Mouse (Mus musculus) G1E (cell line): ENCODE data around the gene Ces1d. TPM values are rescaled to one million over a fixed set of nuclear protein-coding genes. Genes with fewer than 3 reads are reported as not detected.
"Not testable (repeated sequence)": the region's sequence is repeated elsewhere in the genome, so short reads cannot be mapped to it uniquely, and the experiment has no call there.

Experiments used
- ATAC-seq: 2 replicates; pipeline ENCODE4 v1.8.0; 2016; ENCODE audit warnings: mild to moderate bottlenecking; ENCODE audit not compliant: insufficient number of reproducible peaks, poor library complexity, low FRiP score, severe bottlenecking; ENCODE audit errors: extremely low read depth
- DNase-seq: peaks from one replicate; pipeline ENCODE4 v3.0.0; 2012; ENCODE audit warnings: low spot score
- H3K27me3 ChIP-seq: 2 replicates; pipeline ENCODE4 v1.6.1; 2012; ENCODE audit warnings: mild to moderate bottlenecking, low read length, inconsistent platforms; ENCODE audit not compliant: insufficient read depth
- H3K36me3 ChIP-seq: replicated peaks from 2 replicates; pipeline ENCODE3; 2012; ENCODE audit warnings: mild to moderate bottlenecking, inconsistent platforms
- H3K4me1 ChIP-seq: 2 replicates; pipeline ENCODE4 v1.6.1; 2012; ENCODE audit warnings: low read depth, low read length, inconsistent platforms, mixed read lengths; ENCODE audit not compliant: insufficient read depth
- H3K4me3 ChIP-seq: 2 replicates; pipeline ENCODE4 v1.5.1; 2012; ENCODE audit warnings: low read depth, mild to moderate bottlenecking, inconsistent platforms, low read length, moderate library complexity, mixed read lengths
- H3K9me3 ChIP-seq: replicated peaks from 2 replicates; pipeline ENCODE4 v1.6.1; 2012; ENCODE audit warnings: inconsistent platforms
- CTCF ChIP-seq: IDR thresholded peaks from 2 replicates; pipeline ENCODE4 v1.5.1; 2012; ENCODE audit warnings: low read depth, low read length, inconsistent platforms, mixed read lengths
- GATA1 ChIP-seq: IDR thresholded peaks from 2 replicates; pipeline ENCODE4 v1.6.1; 2012; ENCODE audit warnings: borderline replicate concordance, low read length, inconsistent platforms, mixed read lengths
- GATA2 ChIP-seq: IDR thresholded peaks from 2 replicates; pipeline ENCODE4 v1.6.1; 2012; ENCODE audit warnings: low read depth, low read length, inconsistent platforms, borderline replicate concordance
- POLR2AphosphoS5 ChIP-seq: IDR thresholded peaks from 2 replicates; pipeline ENCODE4 v1.6.1; 2012; ENCODE audit warnings: low read depth, low read length, inconsistent platforms; ENCODE audit not compliant: insufficient replicate concordance
- TAL1 ChIP-seq: conservative IDR thresholded peaks from 2 replicates; pipeline ENCODE4 v1.6.1; 2012; ENCODE audit warnings: low read depth, low read length, inconsistent platforms, mixed read lengths
- polyA plus RNA-seq: library from polyadenylated mRNA; stranded (reverse); fragments of >175 nt; gene quantifications from 2 replicates; pipeline ENCODE4 v1.2.3, GENCODE M21; 2012
- total RNA-seq, 2 experiments: library from RNA; stranded (forward) in 1 of 2; stranded (reverse) in 1 of 2; fragments of 200-1000 nt in 1 of 2; fragments of >200 nt in 1 of 2; fragmentation: Nextera tagmentation in 1 of 2; gene quantifications; 2 replicates each; pipeline ENCODE4 v1.2.3; 2014 to 2017

Gene Ces1d
- total and polyA plus RNA-seq, 3 experiments, result not detected

DNA sequence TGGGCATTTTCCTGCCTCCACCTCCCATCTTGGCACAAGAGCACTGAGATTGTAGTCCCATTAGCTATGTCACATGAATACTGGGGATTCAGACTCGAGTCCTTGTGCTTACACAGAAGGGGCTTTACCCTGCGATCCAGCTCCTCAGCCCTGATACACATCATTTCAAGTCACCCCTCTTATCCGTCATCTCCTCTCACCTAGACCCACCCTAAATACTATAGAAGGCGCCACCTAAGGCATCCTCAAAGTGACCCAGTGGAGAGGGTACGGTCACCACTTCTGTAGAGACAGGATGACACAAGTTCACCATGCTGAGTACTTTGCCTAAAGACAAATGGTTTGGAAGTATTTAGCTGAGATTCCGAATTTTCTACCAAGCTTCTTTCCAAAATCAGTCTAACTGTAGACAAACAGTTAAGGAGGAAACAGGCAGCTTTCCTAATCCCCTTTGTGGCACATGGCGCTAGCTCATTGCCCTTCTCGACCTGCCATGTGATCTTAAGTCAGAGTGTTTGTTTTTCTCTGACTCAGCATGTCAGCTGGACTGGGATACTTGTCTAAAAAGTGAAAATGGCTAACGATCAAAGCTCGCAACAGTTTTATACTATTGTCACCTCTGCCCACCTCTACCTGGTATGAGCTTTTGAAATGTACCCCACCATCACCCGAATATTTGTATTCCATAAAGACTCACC lies 31.2 kb upstream of the Ces1d start:
- ATAC-seq (no peak), DNase-seq (no peak)
- no peak overlapping the region for H3K4me3 ChIP-seq
- H3K27me3 ChIP-seq, result no peaks in the 10 kb centered on the region
- no peak for TF ChIP-seq CTCF
- no peaks in the 10 kb centered on the region for H3K4me1 ChIP-seq
- peaks cover 19% of the 10 kb centered on the region for H3K9me3 ChIP-seq
- H3K36me3 ChIP-seq, result no peaks in the 10 kb centered on the region

GRCm38 (mm10) chr8:93226471-93226870 lies 28.8 kb upstream of the Ces1d start:
- not testable (repeated sequence) for DNase-seq, H3K27me3 ChIP-seq, ATAC-seq

GRCm38 (mm10) chr8:93221896-93222295 lies 24.3 kb upstream of the Ces1d start:
- TF ChIP-seq CTCF (no peak), TAL1 (no peak), POLR2AphosphoS5 (no peak), GATA1 (no peak), GATA2 (no peak)
- no peak for ATAC-seq

More at GRCm38 (mm10) chr8:93226471-93226870, 28.8 kb upstream of the Ces1d start:
- H3K36me3 ChIP-seq, H3K4me3 ChIP-seq, H3K4me1 ChIP-seq: not testable (repeated sequence)
- H3K9me3 ChIP-seq, result peaks cover 28% of the 10 kb centered on the region

GRCm38 (mm10) chr8:93217867-93218266 lies 20.2 kb upstream of the Ces1d start:
- Histone ChIP-seq H3K27me3 (no peaks in the 10 kb centered on the region), H3K36me3 (no peaks in the 10 kb centered on the region), H3K4me3 (no peak overlapping the region), H3K9me3 (peaks cover 36% of the 10 kb centered on the region), H3K4me1 (no peaks in the 10 kb centered on the region)
- DNase-seq (no peak), ATAC-seq (no peak)
- TF ChIP-seq GATA2 (no peak), POLR2AphosphoS5 (no peak), TAL1 (no peak), CTCF (no peak), GATA1 (no peak)

More at GRCm38 (mm10) chr8:93221896-93222295, 24.3 kb upstream of the Ces1d start:
- DNase-seq, result no peak
- peaks cover 38% of the 10 kb centered on the region for H3K9me3 ChIP-seq
- H3K4me3 ChIP-seq, result no peak overlapping the region
- H3K4me1 ChIP-seq, result no peaks in the 10 kb centered on the region
- no peaks in the 10 kb centered on the region for H3K36me3 ChIP-seq
- no peaks in the 10 kb centered on the region for H3K27me3 ChIP-seq

DNA sequence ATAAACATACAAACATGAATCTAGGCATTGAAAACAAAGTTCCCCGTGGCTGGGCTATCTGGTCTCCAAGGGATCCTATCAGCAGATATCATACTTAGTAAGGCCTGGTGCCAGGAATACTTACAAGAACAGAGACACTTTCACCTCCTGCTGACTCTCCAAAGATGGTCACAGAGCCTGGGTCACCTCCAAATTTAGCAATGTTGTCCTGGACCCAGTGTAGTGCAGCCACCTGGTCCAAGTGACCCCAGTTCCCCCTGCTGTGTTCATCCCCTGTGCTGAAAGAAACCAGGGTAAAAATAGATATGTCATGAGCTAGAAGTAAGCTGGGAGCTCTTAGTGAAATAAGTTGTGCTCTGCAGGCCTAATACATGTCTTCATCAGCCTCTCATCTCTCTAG lies 19.7 kb upstream of the Ces1d start:
- TF ChIP-seq GATA2, result no peak
- TF ChIP-seq POLR2AphosphoS5, result no peak
- no peak for TF ChIP-seq TAL1
- no peak for TF ChIP-seq CTCF
- TF ChIP-seq GATA1, result no peak
- Histone ChIP-seq H3K9me3 (peaks cover 41% of the 10 kb centered on the region), H3K27me3 (no peaks in the 10 kb centered on the region), H3K4me3 (no peak overlapping the region), H3K4me1 (no peaks in the 10 kb centered on the region), H3K36me3 (no peaks in the 10 kb centered on the region)
- ATAC-seq, result no peak
- no peak for DNase-seq

GRCm38 (mm10) chr8:93211091-93211490 lies 13.5 kb upstream of the Ces1d start:
- no peaks in the 10 kb centered on the region for H3K27me3 ChIP-seq
- peaks cover 27% of the 10 kb centered on the region for H3K9me3 ChIP-seq
- DNase-seq, result no peak
- H3K4me1 ChIP-seq, result no peaks in the 10 kb centered on the region
- no peak for TF ChIP-seq GATA1
- no peak overlapping the region for H3K4me3 ChIP-seq
- no peak for ATAC-seq
- no peaks in the 10 kb centered on the region for H3K36me3 ChIP-seq

GRCm38 (mm10) chr8:93199146-93199545 lies 1.5 kb upstream of the Ces1d start:
- H3K9me3 ChIP-seq, result peaks cover 21% of the 10 kb centered on the region
- not testable (repeated sequence) for H3K36me3 ChIP-seq, ATAC-seq, DNase-seq, H3K4me3 ChIP-seq, H3K27me3 ChIP-seq, H3K4me1 ChIP-seq
